Mouse (Mus musculus) midbrain, embryonic 15.5 days (tissue): Measurements from ENCODE around the gene Slc29a2. TPM values are rescaled to one million over a fixed set of nuclear protein-coding genes. Genes with fewer than 3 reads are reported as not detected.
"Not testable (repeated sequence)": the region's sequence is repeated elsewhere in the genome, so short reads cannot be mapped to it uniquely, and the experiment has no call there.

Source experiments
- ATAC-seq: fragments of 200-750 bp; cut with Nextera tagmentation; replicated peaks from 2 replicates; pipeline ENCODE4 v1.8.0; 2017; ENCODE audit warnings: moderate TSS enrichment
- H3K27ac ChIP-seq: fragments of 300-500 bp; sonication (generic); 2 replicates; pipeline ENCODE4 v1.5.1; 2015; ENCODE audit warnings: mild to moderate bottlenecking, inconsistent platforms
- H3K27me3 ChIP-seq: fragments of 300-500 bp; sonication (generic); replicated peaks from 2 replicates; pipeline ENCODE4 v1.6.1; 2015; ENCODE audit warnings: inconsistent platforms
- H3K36me3 ChIP-seq: fragments of 300-500 bp; sonication (generic); replicated peaks from 2 replicates; pipeline ENCODE4 v1.6.1; 2015; ENCODE audit warnings: inconsistent platforms
- H3K4me1 ChIP-seq: fragments of 300-500 bp; sonication (generic); 2 replicates; pipeline ENCODE4 v1.6.1; 2015; ENCODE audit warnings: inconsistent platforms
- H3K4me2 ChIP-seq: fragments of 300-500 bp; sonication (generic); 2 replicates; pipeline ENCODE4 v1.6.1; 2015; ENCODE audit warnings: inconsistent platforms, mild to moderate bottlenecking, moderate library complexity
- H3K4me3 ChIP-seq: fragments of 300-500 bp; sonication (generic); 2 replicates; pipeline ENCODE4 v1.5.1; 2015; ENCODE audit warnings: mild to moderate bottlenecking, inconsistent platforms
- H3K9ac ChIP-seq: fragments of 300-500 bp; sonication (generic); 2 replicates; pipeline ENCODE4 v1.6.1; 2015; ENCODE audit warnings: mild to moderate bottlenecking, inconsistent platforms
- H3K9me3 ChIP-seq: fragments of 300-500 bp; sonication (generic); 2 replicates; pipeline ENCODE4 v1.6.1; 2016; ENCODE audit warnings: inconsistent platforms
- WGBS: fragments of 180-500 bp; shearing (Covaris S2); methylation state at CpG from one replicate; pipeline ENCODE4 v1.1.7; 2015; ENCODE audit warnings: mixed read lengths; 5-methylcytosine and 5-hydroxymethylcytosine counted together
- polyA plus RNA-seq: library from polyadenylated mRNA; unstranded; fragments of >200 nt; fragmentation: Nextera tagmentation; extraction: Ambion mirVana; gene quantifications from 2 replicates; pipeline ENCODE4 v1.2.1, GENCODE M21; 2015

Slc29a2 gene
- polyA plus RNA-seq, 1 experiment from 2014 or later, result 12.2 TPM

DNA sequence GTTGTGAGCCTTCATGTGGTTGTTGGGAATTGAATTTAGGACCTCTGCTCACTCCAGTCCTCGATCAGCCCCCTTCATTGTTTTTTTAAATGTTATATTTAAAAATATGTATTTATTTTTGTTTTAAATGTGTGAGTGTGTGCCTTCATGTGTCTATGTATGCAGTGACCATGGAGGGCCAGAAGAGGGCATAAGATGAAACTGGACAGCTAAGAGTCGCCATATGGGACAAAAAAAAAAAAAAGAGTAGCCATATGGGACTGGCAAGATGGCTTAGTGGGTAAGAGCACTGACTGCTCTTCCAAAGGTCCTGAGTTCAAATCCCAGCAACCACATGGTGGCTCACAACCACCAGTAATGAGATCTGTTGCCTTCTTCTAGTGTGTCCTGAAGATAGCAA lies 20.0 kb upstream of the Slc29a2 start:
- peaks cover 10% of the 10 kb centered on the region; the same call in 1 of the 2 replicates for H3K27me3 ChIP-seq
- H3K4me1 ChIP-seq, result peaks cover 32% of the 10 kb centered on the region
- WGBS, result 52% methylated on average over 2 of the region's 2 CpGs

DNA sequence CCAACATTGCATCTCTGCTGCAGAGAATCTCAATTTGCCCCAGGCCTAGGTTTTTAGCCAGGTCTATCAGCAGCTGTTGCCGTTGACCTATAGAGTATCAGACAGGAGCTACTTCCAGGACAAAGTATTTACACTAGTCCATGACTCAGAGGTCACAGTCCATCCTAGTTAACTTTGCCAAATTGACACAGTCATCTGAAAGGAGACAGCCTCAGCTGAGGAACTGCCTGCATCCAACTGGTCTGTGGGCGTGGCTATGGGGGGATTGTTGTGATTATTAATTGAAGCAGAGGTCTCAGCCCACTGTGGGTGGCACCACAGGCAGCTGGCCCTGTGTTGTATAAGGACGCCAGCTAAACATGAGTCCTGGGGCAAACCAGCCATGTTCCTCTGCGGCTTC lies 18.7 kb upstream of the Slc29a2 start:
- Histone ChIP-seq H3K4me1 (peaks cover 19% of the 10 kb centered on the region), H3K4me2 (no peak overlapping the region), H3K36me3 (no peaks in the 10 kb centered on the region), H3K9ac (no peak overlapping the region), H3K27me3 (peaks cover 7% of the 10 kb centered on the region; the same call in 1 of the 2 replicates), H3K4me3 (no peak overlapping the region), H3K9me3 (no peaks in the 10 kb centered on the region), H3K27ac (no peak overlapping the region)
- whole genome bisulfite sequencing, result 71% methylated on average over 4 of the region's 4 CpGs
- ATAC-seq, result no peak

More for the DNA sequence above, 20.0 kb upstream of the Slc29a2 start:
- H3K4me2 ChIP-seq, H3K4me3 ChIP-seq, H3K36me3 ChIP-seq, H3K27ac ChIP-seq, H3K9me3 ChIP-seq, ATAC-seq, H3K9ac ChIP-seq: not testable (repeated sequence)

DNA sequence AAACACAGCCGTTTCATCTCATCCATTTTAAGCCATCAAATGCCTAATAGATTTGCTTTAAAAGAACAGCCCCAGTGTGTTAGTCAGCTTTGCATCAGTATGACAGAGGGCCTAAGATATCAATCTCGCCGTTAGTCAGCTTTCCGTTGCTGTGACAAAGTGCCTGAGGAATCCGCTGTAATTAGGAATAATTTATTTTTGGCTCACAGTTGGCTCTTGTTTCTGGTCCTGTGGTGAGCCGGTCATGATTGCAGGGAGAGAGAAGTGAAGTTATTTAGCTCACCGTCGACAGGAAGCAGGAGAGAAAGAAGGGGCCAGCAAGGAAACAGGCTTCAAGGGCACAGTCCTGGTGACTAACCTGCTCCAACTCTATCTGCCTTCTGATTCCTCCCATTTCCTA lies 10.5 kb upstream of the Slc29a2 start:
- H3K4me2 ChIP-seq, result no peak overlapping the region
- no peaks in the 10 kb centered on the region for H3K9me3 ChIP-seq
- no peaks in the 10 kb centered on the region for H3K27me3 ChIP-seq
- H3K9ac ChIP-seq, result no peak overlapping the region
- H3K36me3 ChIP-seq, result no peaks in the 10 kb centered on the region
- H3K4me3 ChIP-seq, result no peak overlapping the region
- ATAC-seq, result no peak
- H3K4me1 ChIP-seq, result peaks cover 5% of the 10 kb centered on the region; the same call in 1 of the 2 replicates
- no peak overlapping the region for H3K27ac ChIP-seq
- WGBS, result 75% methylated on average over 8 of the region's 8 CpGs

DNA sequence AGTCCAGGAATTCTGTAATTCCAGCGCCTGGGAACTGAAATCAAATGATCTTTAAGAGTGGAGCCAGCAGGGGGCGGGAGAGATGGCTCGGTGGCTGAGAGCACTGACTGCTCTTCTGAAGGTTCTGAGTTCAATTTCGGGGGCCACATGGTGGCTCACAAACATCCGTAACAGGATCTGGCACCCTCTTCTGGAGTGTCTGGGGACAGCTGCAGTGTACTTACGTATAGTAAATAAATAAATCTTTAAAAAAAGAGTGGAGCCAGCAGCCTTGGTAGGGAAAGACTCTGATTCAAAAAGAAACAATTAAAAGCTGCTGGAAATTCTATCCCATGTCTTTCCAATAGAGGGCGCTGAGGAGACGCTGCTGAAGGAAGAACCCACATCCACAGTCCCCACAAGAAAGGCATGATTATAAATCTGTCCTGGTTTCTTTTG lies 8.7 kb upstream of the Slc29a2 start:
- Histone ChIP-seq H3K27me3 (no peaks in the 10 kb centered on the region), H3K36me3 (no peaks in the 10 kb centered on the region), H3K4me1 (peaks cover 5% of the 10 kb centered on the region; the same call in 1 of the 2 replicates), H3K4me2 (no peak overlapping the region), H3K9ac (no peak overlapping the region), H3K9me3 (no peaks in the 10 kb centered on the region), H3K4me3 (no peak overlapping the region), H3K27ac (no peak overlapping the region)
- no peak for ATAC-seq
- WGBS, result 13% methylated on average over 8 of the region's 8 CpGs

DNA sequence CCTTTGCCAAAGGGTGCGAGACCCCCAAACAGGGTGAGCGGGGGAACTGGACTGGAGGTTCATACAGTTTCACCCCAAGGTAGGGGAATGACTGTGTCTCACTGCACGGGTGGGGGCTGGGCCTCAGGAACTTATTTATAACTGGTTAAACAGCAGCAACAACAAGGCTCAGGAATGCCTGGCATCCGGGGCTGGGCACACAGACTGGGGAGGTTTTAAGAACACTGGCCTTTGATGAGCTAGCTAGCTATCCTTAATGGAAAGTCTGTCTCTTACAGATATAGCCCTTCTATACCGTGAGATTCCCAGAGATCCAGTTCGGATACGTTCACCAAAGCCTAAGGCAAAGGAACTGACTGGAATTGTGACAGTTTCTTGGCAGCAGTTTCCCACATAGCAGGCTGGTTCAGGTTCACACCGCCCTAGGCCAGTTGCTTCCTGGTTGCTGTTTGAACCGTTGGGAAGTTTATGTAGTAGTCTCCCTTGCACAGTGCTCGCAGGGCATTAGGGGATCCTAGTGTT lies 7.4 kb upstream of the Slc29a2 start:
- no peaks in the 10 kb centered on the region for H3K36me3 ChIP-seq
- H3K9ac ChIP-seq, result no peak overlapping the region
- no peak for ATAC-seq
- 0 out of 2 replicates have a peak overlapping the region, but pooled peaks have one; percentile 4 for H3K4me2 ChIP-seq
- 42% methylated on average over 10 of the region's 10 CpGs for WGBS
- no peak overlapping the region for H3K27ac ChIP-seq
- no peaks in the 10 kb centered on the region for H3K9me3 ChIP-seq
- no peak overlapping the region for H3K4me3 ChIP-seq
- H3K4me1 ChIP-seq, result peaks cover 5% of the 10 kb centered on the region; the same call in 1 of the 2 replicates
- no peaks in the 10 kb centered on the region for H3K27me3 ChIP-seq

DNA sequence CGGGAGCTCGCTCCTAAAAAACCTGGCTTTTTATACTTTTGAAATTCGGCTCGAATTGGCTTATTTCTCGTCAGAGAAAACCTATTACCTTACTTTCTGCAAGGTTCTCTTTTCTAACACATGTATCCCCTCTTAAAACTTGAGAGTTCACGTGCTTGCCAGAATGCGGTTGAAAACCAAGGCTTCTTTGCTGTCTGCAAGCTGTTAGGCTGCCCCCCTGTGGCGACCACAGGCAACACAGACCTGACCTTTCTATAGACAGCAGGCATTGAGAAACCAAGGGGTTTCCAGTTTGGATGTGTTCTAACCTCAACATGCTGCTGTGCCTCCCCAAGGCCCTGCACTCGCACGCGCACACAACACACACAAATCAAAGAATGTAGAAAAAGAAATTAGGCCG lies 6.9 kb upstream of the Slc29a2 start:
- no peak for ATAC-seq
- H3K36me3 ChIP-seq, result no peaks in the 10 kb centered on the region
- no peak overlapping the region for H3K27ac ChIP-seq
- 0 out of 2 replicates have a peak overlapping the region, but pooled peaks have one; percentile 4 for H3K4me2 ChIP-seq
- H3K9me3 ChIP-seq, result no peaks in the 10 kb centered on the region
- H3K4me3 ChIP-seq, result no peak overlapping the region
- H3K4me1 ChIP-seq, result peaks cover 5% of the 10 kb centered on the region; the same call in 1 of the 2 replicates
- H3K9ac ChIP-seq, result no peak overlapping the region
- H3K27me3 ChIP-seq, result no peaks in the 10 kb centered on the region
- WGBS, result 22% methylated on average over 12 of the region's 12 CpGs

DNA sequence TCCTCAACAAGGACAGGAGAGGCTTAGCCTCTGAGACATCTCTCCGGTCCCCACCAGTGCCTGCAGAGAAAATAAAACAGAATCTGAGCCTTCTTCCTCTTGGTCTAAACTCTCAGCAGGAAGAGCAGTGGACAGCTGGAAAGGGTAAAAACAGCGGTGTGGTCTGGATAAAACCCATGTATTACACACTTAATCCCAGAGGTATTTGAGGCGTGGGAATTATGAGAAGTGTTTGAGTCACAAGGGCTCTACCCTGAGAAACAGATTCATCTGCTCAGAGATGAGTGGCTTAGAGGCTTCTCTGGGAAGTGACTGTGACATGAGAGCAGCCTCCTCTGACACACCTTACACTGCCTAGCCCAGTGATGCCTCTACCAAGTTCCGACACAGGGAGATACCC lies 6.0 kb upstream of the Slc29a2 start:
- no peak overlapping the region for H3K4me3 ChIP-seq
- no peaks in the 10 kb centered on the region for H3K36me3 ChIP-seq
- no peak overlapping the region for H3K27ac ChIP-seq
- 72% methylated on average over 4 of the region's 4 CpGs for WGBS
- H3K4me1 ChIP-seq, result peaks cover 5% of the 10 kb centered on the region; the same call in 1 of the 2 replicates
- H3K9me3 ChIP-seq, result no peaks in the 10 kb centered on the region
- H3K4me2 ChIP-seq, result no peak overlapping the region
- H3K27me3 ChIP-seq, result no peaks in the 10 kb centered on the region
- no peak for ATAC-seq
- H3K9ac ChIP-seq, result no peak overlapping the region

DNA sequence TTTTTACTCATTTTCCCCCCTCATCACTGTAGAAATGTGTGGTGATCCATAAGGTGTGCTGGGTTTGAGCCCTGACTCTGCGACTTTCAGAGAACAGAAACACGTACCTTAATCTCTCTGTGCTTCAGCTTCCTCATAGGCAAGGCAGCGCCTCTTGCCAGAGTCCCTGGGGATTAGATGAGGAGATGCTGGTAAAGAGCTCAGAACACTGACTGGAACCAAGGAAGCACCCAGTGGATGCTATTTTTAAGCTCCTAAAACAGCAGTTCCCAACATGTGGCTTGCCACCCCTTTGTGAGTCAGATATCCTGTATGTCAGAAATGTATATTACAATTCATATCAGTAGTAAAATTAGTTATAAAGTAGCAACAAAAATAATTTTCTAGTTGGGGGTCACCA lies 5.5 kb upstream of the Slc29a2 start:
- Histone ChIP-seq H3K4me2 (no peak overlapping the region), H3K27ac (no peak overlapping the region), H3K4me3 (no peak overlapping the region), H3K9ac (no peak overlapping the region), H3K4me1 (peaks cover 6% of the 10 kb centered on the region), H3K27me3 (no peaks in the 10 kb centered on the region), H3K36me3 (no peaks in the 10 kb centered on the region), H3K9me3 (no peaks in the 10 kb centered on the region)
- ATAC-seq, result no peak
- 85% methylated on average over 3 of the region's 3 CpGs for WGBS

DNA sequence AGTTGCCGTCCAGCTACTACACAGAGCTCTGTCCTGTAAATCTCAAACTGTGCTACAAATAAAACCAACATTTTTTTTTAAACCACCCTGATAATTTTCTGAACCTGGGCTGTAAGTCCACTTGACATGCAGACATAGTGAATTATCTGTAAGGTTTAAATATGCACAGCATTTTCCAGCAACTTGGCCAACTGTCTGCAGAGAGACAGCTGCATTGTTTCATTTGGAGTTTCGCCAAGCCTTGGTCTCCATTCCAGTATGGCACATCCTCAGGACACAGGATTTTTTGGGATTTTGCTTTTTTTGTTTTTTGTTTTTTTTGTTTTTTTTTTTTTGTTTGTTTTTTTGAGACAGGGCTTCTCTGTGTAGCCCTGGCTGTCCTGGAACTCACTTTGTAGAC lies 2.2 kb upstream of the Slc29a2 start:
- Histone ChIP-seq H3K9ac (no peak overlapping the region), H3K4me1 (peaks cover 13% of the 10 kb centered on the region), H3K4me3 (no peak overlapping the region), H3K36me3 (no peaks in the 10 kb centered on the region), H3K4me2 (no peak overlapping the region), H3K27me3 (no peaks in the 10 kb centered on the region), H3K27ac (no peak overlapping the region), H3K9me3 (no peaks in the 10 kb centered on the region)
- no peak for ATAC-seq
- WGBS, result 86% methylated on average over 2 of the region's 2 CpGs

DNA sequence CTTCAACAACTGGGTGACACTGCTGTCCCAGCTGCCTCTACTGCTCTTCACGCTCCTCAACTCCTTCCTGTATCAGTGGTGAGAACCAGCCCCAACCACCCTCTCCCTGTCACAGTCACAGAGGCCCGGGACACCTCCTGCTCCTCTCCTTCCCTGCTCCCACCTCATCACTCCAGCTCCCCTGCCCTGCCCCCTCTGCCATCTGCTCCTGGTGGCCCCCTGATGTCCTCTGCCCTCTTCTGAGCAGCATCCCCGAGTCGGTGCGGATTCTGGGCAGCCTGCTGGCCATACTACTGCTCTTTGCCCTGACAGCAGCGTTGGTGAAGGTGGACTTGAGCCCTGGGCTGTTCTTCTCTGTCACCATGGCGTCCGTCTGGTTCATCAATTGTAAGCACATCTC lies 2.5 kb downstream of the Slc29a2 start:
- H3K9me3 ChIP-seq, result no peaks in the 10 kb centered on the region
- no peak overlapping the region for H3K9ac ChIP-seq
- no peak overlapping the region for H3K4me3 ChIP-seq
- no peak for ATAC-seq
- no peaks in the 10 kb centered on the region for H3K27me3 ChIP-seq
- H3K36me3 ChIP-seq, result 0 out of 2 replicates have a peak, but pooled peaks cover 3% of the 10 kb centered on the region
- H3K27ac ChIP-seq, result no peak overlapping the region
- 90% methylated on average over 8 of the region's 8 CpGs for whole genome bisulfite sequencing
- no peak overlapping the region for H3K4me2 ChIP-seq
- H3K4me1 ChIP-seq, result peaks cover 10% of the 10 kb centered on the region

DNA sequence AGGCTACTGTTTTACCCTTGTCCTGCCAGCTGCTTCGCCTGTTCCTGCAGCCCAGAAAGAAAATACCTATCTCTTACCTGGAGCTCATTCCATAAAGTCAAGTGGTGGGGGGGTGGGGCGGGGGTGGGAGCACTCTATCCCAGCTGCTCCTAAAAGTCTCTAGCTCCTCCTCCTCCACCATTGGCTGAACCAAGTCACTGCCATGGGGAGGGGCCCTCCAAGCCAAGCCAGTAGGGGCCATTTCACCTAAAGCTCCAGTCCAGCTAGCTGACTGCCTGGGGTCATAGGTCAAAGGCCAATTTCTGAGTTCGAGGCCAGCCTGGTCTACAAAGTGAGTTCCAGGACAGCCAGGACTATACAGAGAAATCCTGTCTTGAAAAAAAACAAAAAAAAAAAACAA lies 9.0 kb downstream of the Slc29a2 start:
- Histone ChIP-seq H3K27ac (no peak overlapping the region), H3K27me3 (no peaks in the 10 kb centered on the region), H3K4me2 (no peak overlapping the region), H3K36me3 (0 out of 2 replicates have a peak, but pooled peaks cover 3% of the 10 kb centered on the region), H3K9me3 (no peaks in the 10 kb centered on the region), H3K4me3 (no peak overlapping the region), H3K4me1 (peaks cover 3% of the 10 kb centered on the region), H3K9ac (no peak overlapping the region)
- 91% methylated on average over 3 of the region's 3 CpGs for WGBS
- no peak for ATAC-seq

DNA sequence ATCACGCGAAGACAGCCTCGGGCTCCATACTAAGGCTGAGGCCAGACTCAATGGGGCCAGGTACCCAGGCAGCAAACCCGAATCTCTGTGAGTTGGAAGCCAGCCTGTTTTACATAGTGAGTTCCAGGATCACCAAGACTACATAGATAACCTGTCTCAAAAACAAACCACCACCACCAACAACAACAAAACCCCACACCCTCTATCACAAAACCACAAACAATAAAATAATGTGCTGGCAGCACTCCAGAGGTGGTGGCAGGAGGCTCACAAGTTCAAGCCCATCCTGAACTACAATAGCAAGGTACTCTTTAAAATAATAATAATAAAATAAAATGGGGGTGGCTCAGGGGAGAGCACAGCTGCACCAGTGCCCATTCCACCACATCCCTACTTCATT lies 12.9 kb downstream of the Slc29a2 start:
- H3K9me3 ChIP-seq, result no peaks in the 10 kb centered on the region
- no peak for ATAC-seq
- H3K4me3 ChIP-seq, result no peak overlapping the region
- no peaks in the 10 kb centered on the region for H3K36me3 ChIP-seq
- peaks cover 24% of the 10 kb centered on the region for H3K4me1 ChIP-seq
- H3K27me3 ChIP-seq, result no peaks in the 10 kb centered on the region
- H3K27ac ChIP-seq, result no peak overlapping the region
- H3K4me2 ChIP-seq, result no peak overlapping the region
- 81% methylated on average over 4 of the region's 4 CpGs for WGBS
- H3K9ac ChIP-seq, result no peak overlapping the region
